Mouse (Mus musculus) MEL (cell line): ENCODE data around the gene Pax9. TPM values are rescaled to one million over a fixed set of nuclear protein-coding genes. Genes with fewer than 3 reads are reported as not detected.

Source experiments
- DNase-seq: peaks from one replicate; pipeline ENCODE4 v3.0.0; 2011; ENCODE audit warnings: low read depth, low spot score
- H3K27ac ChIP-seq: 2 replicates; pipeline ENCODE4 v1.5.1; 2012; ENCODE audit warnings: low read depth, mild to moderate bottlenecking, control low read depth, low read length, moderate library complexity; ENCODE audit not compliant: control insufficient read depth
- H3K27me3 ChIP-seq, 2 experiments: fragments of 150-350 bp in 1 of 2; sonication (generic) in 1 of 2; 2 replicates each; pipeline ENCODE4 v1.6.1; 2012; ENCODE audit warnings: low read length in 2 of 2, mild to moderate bottlenecking in 2 of 2, improper control_type of control experiment in 1 of 2, moderate library complexity in 1 of 2; ENCODE audit not compliant: insufficient read depth in 2 of 2, control insufficient read depth in 1 of 2
- H3K36me3 ChIP-seq, 2 experiments: 2 replicates each; pipeline ENCODE4 v1.6.1; 2012 to 2014; ENCODE audit warnings: low read length in 2 of 2, improper control_type of control experiment in 1 of 2, inconsistent platforms in 1 of 2, mild to moderate bottlenecking in 1 of 2; ENCODE audit not compliant: insufficient read depth in 2 of 2, control insufficient read depth in 1 of 2
- H3K4me1 ChIP-seq, 2 experiments: fragments of 150-350 bp in 1 of 2; sonication (generic) in 1 of 2; 2 replicates each; pipeline ENCODE4 v1.6.1; 2012; ENCODE audit warnings: low read length in 2 of 2, improper control_type of control experiment in 1 of 2, mild to moderate bottlenecking in 1 of 2; ENCODE audit not compliant: insufficient read depth in 2 of 2, control insufficient read depth in 1 of 2
- H3K4me3 ChIP-seq, 2 experiments: fragments of 150-350 bp in 1 of 2; sonication (generic) in 1 of 2; 2 replicates each; pipeline ENCODE4 v1.5.1; 2012; ENCODE audit warnings: low read depth in 2 of 2, low read length in 2 of 2, mild to moderate bottlenecking in 2 of 2, moderate library complexity in 2 of 2, control low read depth in 1 of 2, improper control_type of control experiment in 1 of 2; ENCODE audit not compliant: control insufficient read depth in 1 of 2, insufficient read depth in 1 of 2
- H3K79me2 ChIP-seq: 2 replicates; pipeline ENCODE4 v1.6.1; 2012; ENCODE audit warnings: mild to moderate bottlenecking, low read length, moderate library complexity; ENCODE audit not compliant: control insufficient read depth, poor library complexity, insufficient read depth
- H3K9ac ChIP-seq: 2 replicates; pipeline ENCODE4 v1.6.1; 2012; ENCODE audit warnings: low read depth, mild to moderate bottlenecking, control low read depth, low read length, moderate library complexity; ENCODE audit not compliant: control insufficient read depth, poor library complexity, severe bottlenecking
- H3K9me3 ChIP-seq: fragments of 150-350 bp; sonication (generic); replicated peaks from 2 replicates; pipeline ENCODE4 v1.6.1; 2012; ENCODE audit warnings: mild to moderate bottlenecking, low read length, improper control_type of control experiment, moderate library complexity; ENCODE audit not compliant: insufficient read depth
- BHLHE40 ChIP-seq: IDR thresholded peaks from 2 replicates; pipeline ENCODE4 v1.6.1; 2012; ENCODE audit warnings: low read depth, mild to moderate bottlenecking, inconsistent platforms, low read length, improper control_type of control experiment, borderline replicate concordance
- CTCF ChIP-seq, 3 experiments: IDR thresholded peaks in 2 of 3; conservative IDR thresholded peaks in 1 of 3; 2 replicates each; pipeline ENCODE4 v1.5.1; 2011 to 2012; ENCODE audit warnings: low read length in 3 of 3, low read depth in 2 of 3, mild to moderate bottlenecking in 2 of 3, improper control_type of control experiment in 1 of 3, inconsistent platforms in 1 of 3, mixed read lengths in 1 of 3, moderate library complexity in 1 of 3; ENCODE audit not compliant: control insufficient read depth in 1 of 3, insufficient read depth in 1 of 3, poor library complexity in 1 of 3, severe bottlenecking in 1 of 3
- E2F4 ChIP-seq: IDR thresholded peaks from 2 replicates; pipeline ENCODE4 v1.6.1; 2011; ENCODE audit warnings: low read depth, low read length, improper control_type of control experiment, borderline replicate concordance
- ELF1 ChIP-seq: IDR thresholded peaks from 2 replicates; pipeline ENCODE4 v1.6.1; 2014; ENCODE audit warnings: low read depth, mild to moderate bottlenecking, inconsistent platforms, low read length, improper control_type of control experiment, moderate library complexity
- ETS1 ChIP-seq: IDR thresholded peaks from 2 replicates; pipeline ENCODE4 v1.6.1; 2012; ENCODE audit warnings: low read depth, mild to moderate bottlenecking, inconsistent platforms, low read length, improper control_type of control experiment, moderate library complexity
- GABPA ChIP-seq: IDR thresholded peaks from 2 replicates; pipeline ENCODE4 v1.6.1; 2012; ENCODE audit warnings: low read depth, mild to moderate bottlenecking, inconsistent platforms, low read length, improper control_type of control experiment, moderate library complexity
- JUND ChIP-seq: IDR thresholded peaks from 2 replicates; pipeline ENCODE4 v1.6.1; 2011; ENCODE audit warnings: low read depth, mild to moderate bottlenecking, improper control_type of control experiment, low read length
- KAT2A ChIP-seq: conservative IDR thresholded peaks from 2 replicates; pipeline ENCODE4 v1.6.1; 2012; ENCODE audit warnings: low read depth, low read length, improper control_type of control experiment, inconsistent platforms
- MYB ChIP-seq: IDR thresholded peaks from 2 replicates; pipeline ENCODE4 v1.6.1; 2011; ENCODE audit warnings: mild to moderate bottlenecking, low read depth, low read length, improper control_type of control experiment
- NELFE ChIP-seq: IDR thresholded peaks from 2 replicates; pipeline ENCODE4 v1.6.1; 2011; ENCODE audit warnings: low read depth, low read length, improper control_type of control experiment
- POLR2AphosphoS2 ChIP-seq: IDR thresholded peaks from 2 replicates; pipeline ENCODE4 v1.6.1; 2011; ENCODE audit warnings: low read length, improper control_type of control experiment
- POLR2AphosphoS5 ChIP-seq: IDR thresholded peaks from 2 replicates; pipeline ENCODE4 v1.6.1; 2012; ENCODE audit warnings: low read depth, borderline replicate concordance, mild to moderate bottlenecking, inconsistent platforms, low read length, moderate library complexity, mixed read lengths
- RCOR1 ChIP-seq: IDR thresholded peaks from 2 replicates; pipeline ENCODE4 v1.6.1; 2012; ENCODE audit warnings: low read depth, mild to moderate bottlenecking, inconsistent platforms, low read length, improper control_type of control experiment
- SIN3A ChIP-seq: IDR thresholded peaks from 2 replicates; pipeline ENCODE4 v1.6.1; 2012; ENCODE audit warnings: low read length, improper control_type of control experiment, inconsistent platforms
- TBP ChIP-seq: IDR thresholded peaks from 2 replicates; pipeline ENCODE4 v1.8.0; 2011; ENCODE audit warnings: low read depth, low read length, improper control_type of control experiment
- UBTF ChIP-seq: IDR thresholded peaks from 2 replicates; pipeline ENCODE4 v1.6.1; 2012; ENCODE audit warnings: low read depth, mild to moderate bottlenecking, inconsistent platforms, low read length, improper control_type of control experiment, moderate library complexity, borderline replicate concordance; ENCODE audit not compliant: insufficient read depth
- USF1 ChIP-seq: IDR thresholded peaks from 2 replicates; pipeline ENCODE4 v1.6.1; 2014; ENCODE audit warnings: low read depth, mild to moderate bottlenecking, inconsistent platforms, low read length, improper control_type of control experiment, moderate library complexity
- USF2 ChIP-seq, 2 experiments: IDR thresholded peaks; 2 replicates each; pipeline ENCODE4 v1.6.1; 2011 to 2012; ENCODE audit warnings: improper control_type of control experiment in 2 of 2, low read length in 2 of 2, borderline replicate concordance in 1 of 2, inconsistent platforms in 1 of 2, low read depth in 1 of 2, mild to moderate bottlenecking in 1 of 2; ENCODE audit not compliant: insufficient read depth in 1 of 2
- ZC3H11A ChIP-seq: IDR thresholded peaks from 2 replicates; pipeline ENCODE4 v1.6.1; 2012; ENCODE audit warnings: low read depth, mild to moderate bottlenecking, inconsistent platforms, low read length, improper control_type of control experiment
- ZKSCAN1 ChIP-seq: IDR thresholded peaks from 2 replicates; pipeline ENCODE4 v1.6.1; 2012; ENCODE audit warnings: low read depth, mild to moderate bottlenecking, inconsistent platforms, low read length, improper control_type of control experiment, moderate library complexity
- ZMIZ1 ChIP-seq: IDR thresholded peaks from 2 replicates; pipeline ENCODE4 v1.6.1; 2012; ENCODE audit warnings: low read depth, mild to moderate bottlenecking, inconsistent platforms, low read length, improper control_type of control experiment, moderate library complexity
- ZNF384 ChIP-seq: IDR thresholded peaks from 2 replicates; pipeline ENCODE4 v1.6.1; 2012; ENCODE audit warnings: low read depth, mild to moderate bottlenecking, inconsistent platforms, low read length, improper control_type of control experiment
- polyA plus RNA-seq, 2 experiments: library from polyadenylated mRNA; stranded (reverse) in 1 of 2; unstranded in 1 of 2; fragments of >175 nt in 1 of 2; fragments of >200 nt in 1 of 2; gene quantifications; 2 replicates each; pipeline versions ENCODE4 v1.2.1 to v1.2.4; 2012; ENCODE audit warnings: low replicate concordance in 2 of 2, low read depth in 1 of 2; ENCODE audit not compliant: insufficient read length in 2 of 2, insufficient read depth in 1 of 2, missing spikeins in 1 of 2
- total RNA-seq: library from RNA; depleted of rRNA; stranded (reverse); fragments of 300-350 nt; gene quantifications from 2 replicates; pipeline ENCODE4 v1.2.3, GENCODE M21; 2012

Pax9 gene
- total and polyA plus RNA-seq, 3 experiments: 1.7 to 4.5 TPM; not detected in 1

DNA sequence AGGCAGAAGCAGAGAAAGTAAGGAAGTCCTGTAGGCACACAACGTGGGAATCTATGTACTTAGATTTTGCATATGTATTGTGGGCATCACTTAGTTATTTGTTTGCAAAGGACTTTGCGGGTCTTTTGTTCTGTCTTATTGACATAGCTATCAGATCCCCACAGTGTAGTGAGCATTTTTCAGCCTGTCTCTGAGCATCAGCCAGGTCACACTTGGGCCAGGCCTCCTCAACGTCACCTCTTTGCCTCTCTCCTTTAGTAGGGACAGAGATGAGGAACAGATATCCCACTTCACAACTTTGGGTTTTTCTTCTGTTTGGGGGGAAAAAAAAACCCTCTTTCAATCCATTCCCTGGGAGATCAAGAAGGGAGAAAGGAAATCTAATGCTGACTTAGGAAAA, 7.8 kb downstream of the Pax9 start:
- DNase-seq: no peak
- Histone ChIP-seq H3K4me3 (no peak overlapping the region), H3K9me3 (no peaks in the 10 kb centered on the region), H3K27me3 (no peaks in the 10 kb centered on the region), H3K79me2 (peaks cover 4% of the 10 kb centered on the region), H3K27ac (no peak overlapping the region), H3K36me3 (peaks cover 0 to 6% of the 10 kb centered on the region in 2 experiments; a peak in 1 of 4 replicates), H3K9ac (no peak overlapping the region), H3K4me1 (peaks cover 3 to 11% of the 10 kb centered on the region in 2 experiments; a peak in 2 of 4 replicates)
- TF ChIP-seq NELFE: no peak
- TF ChIP-seq E2F4: no peak
- no peak for TF ChIP-seq RCOR1
- TF ChIP-seq SIN3A: no peak
- no peak for TF ChIP-seq MYB
- TF ChIP-seq POLR2AphosphoS5: no peak
- no peak for TF ChIP-seq ZKSCAN1
- TF ChIP-seq JUND: no peak
- no peak for TF ChIP-seq TBP
- TF ChIP-seq ELF1: no peak
- TF ChIP-seq ETS1: no peak
- no peak for TF ChIP-seq BHLHE40
- TF ChIP-seq GABPA: no peak

- TF ChIP-seq KAT2A: no peak
- TF ChIP-seq ZMIZ1: no peak
- no peak for TF ChIP-seq ZNF384
- TF ChIP-seq POLR2AphosphoS2: no peak
- TF ChIP-seq NELFE: no peak
- no peak for TF ChIP-seq ZKSCAN1
- TF ChIP-seq UBTF: no peak
- no peak for TF ChIP-seq USF2 (IDR thresholded peaks at IDR 0.05; ENCODE audit: borderline replicate concordance in 1 of 2, insufficient read depth in 1 of 2, low read depth in 1 of 2, low read length in 2 of 2)
- TF ChIP-seq CTCF (IDR thresholded peaks at IDR 0.05 in 2 of 3, conservative IDR thresholded peaks at IDR 0.05 in 1 of 3; ENCODE audit: control insufficient read depth in 1 of 3, insufficient read depth in 1 of 3, low read depth in 2 of 3, low read length in 3 of 3, poor library complexity in 1 of 3, severe bottlenecking in 1 of 3): no peak
- TF ChIP-seq SIN3A: no peak
- no peak for TF ChIP-seq ZC3H11A
- no peak for TF ChIP-seq USF1
- no peak overlapping the region for H3K9ac ChIP-seq
- H3K27me3 ChIP-seq: no peaks in the 10 kb centered on the region
- peaks cover 4% of the 10 kb centered on the region for H3K79me2 ChIP-seq
- H3K27ac ChIP-seq: no peak overlapping the region
- DNase-seq: no peak
- peaks cover 0 to 6% of the 10 kb centered on the region in 2 experiments; a peak in 1 of 4 replicates for H3K36me3 ChIP-seq
- peaks cover 3 to 7% of the 10 kb centered on the region in 2 experiments; a peak in 1 of 4 replicates for H3K4me1 ChIP-seq
- no peaks in the 10 kb centered on the region for H3K9me3 ChIP-seq
- no peak overlapping the region for H3K4me3 ChIP-seq
Measured at GRCm38 (mm10) chr12:56699915-56700900, 8.6 kb downstream of the Pax9 start.
